Mouse (Mus musculus): Measurements from ENCODE around the gene Xrcc4. TPM values are rescaled to one million over a fixed set of nuclear protein-coding genes. Genes with fewer than 3 reads are reported as not detected.
"Not testable (repeated sequence)": the region's sequence is repeated elsewhere in the genome, so short reads cannot be mapped to it uniquely, and the experiment has no call there.

Xrcc4 gene
- polyA plus RNA-seq, 2 experiments from 2014 or later: 19.6 to 23.6 TPM

GRCm38 (mm10) chr13:89809024-89809423, 280.4 kb downstream of the Xrcc4 start:
- no peak for ATAC-seq

GRCm38 (mm10) chr13:89801901-89802300, 287.5 kb downstream of the Xrcc4 start:
- ATAC-seq: no peak

- ATAC-seq: no peak
These were observed 291.7 kb downstream of the Xrcc4 start for GRCm38 (mm10) chr13:89797721-89798120.

DNA sequence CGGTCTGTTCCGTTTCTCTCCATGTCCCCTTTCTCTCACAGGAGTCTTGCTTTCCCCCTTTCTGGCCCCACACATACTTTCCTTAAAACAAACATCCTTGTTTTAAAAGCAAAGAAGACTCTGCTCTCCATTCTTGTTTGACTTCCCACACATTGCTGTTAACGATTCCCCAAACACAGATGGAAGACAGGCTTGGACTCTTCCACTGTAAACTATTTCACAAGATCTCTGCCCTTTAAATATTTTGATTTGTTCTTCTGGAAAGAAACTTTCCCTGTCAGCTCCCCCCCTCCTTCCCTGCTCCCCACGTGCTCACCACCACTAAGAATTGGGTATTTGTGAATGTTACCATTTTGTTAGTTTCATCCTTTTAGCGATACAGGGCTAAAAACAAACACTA, 297.9 kb downstream of the Xrcc4 start:
- ATAC-seq: no peak

- ATAC-seq: no peak
These were observed 306.5 kb downstream of the Xrcc4 start for GRCm38 (mm10) chr13:89782886-89783285.

DNA sequence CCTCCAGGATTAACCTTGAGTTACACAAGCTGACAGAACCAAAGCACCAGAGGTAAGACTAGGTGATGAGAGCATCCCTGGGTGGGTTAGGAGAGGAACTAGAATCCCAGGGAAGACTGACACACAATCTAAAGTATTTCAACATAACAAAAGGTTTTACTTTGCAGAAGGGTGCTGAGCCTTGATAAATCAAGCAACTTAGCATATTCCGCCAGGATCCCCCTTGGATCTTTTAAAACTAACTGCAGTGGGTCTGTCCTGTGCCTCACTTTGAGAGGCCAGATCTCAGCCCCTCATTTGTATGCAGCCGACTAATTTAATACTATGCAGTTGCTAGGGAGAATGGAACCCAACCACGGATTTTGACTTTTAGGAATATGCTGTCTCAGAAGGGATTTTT, 309.1 kb downstream of the Xrcc4 start:
- no peak for ATAC-seq

DNA sequence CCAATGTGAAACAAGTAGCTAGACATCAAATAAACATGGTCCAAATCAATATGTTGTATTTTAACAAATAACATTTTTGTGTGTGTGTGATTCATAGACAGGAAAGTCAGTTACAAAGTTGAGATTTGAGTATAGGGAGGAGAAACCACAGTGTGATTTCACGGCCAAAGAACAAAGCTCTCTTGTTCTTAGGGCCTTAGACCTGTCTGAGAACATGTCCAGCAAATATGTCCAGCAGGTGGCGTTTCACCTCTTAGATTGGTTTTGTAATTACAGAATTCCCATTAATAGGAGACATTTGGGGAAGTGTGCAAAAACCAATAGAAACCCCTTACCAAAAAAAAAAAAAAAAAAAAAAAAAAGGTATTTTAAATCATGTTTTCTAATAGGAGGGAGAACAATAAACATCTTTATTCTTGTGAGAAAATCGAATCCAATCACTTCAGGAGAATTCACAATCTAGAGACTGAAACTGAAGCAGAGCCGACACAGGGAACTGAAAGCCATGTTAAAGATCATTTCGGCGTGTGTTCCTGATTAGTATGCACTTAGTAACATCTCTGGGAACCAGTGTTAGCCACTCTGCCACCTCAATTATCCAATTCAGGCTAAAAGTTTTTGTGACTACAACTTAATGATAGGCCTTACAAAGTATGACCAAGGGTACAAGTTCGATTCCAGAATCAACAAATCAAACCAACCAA, 310.0 kb downstream of the Xrcc4 start:
- no peak for ATAC-seq

DNA sequence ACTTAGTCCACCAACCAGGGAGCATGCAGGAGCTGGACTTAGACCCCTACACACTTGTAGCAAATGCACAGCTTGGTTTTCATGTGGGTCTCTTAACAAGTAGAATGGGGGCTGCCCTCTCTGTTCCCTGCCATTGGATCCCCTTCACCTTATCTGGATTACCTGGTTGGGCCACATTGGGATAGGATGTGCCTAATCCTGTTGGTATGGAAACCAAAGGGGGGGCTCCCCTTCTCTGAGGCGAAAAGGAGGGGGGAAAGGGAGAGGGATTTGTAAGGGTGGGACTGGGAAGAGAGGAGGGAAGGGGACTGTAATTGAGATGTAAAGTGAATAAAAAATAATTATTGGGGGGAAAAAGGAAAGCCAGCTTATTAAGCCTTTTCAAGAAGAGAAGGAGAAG, 311.6 kb downstream of the Xrcc4 start:
- ATAC-seq: no peak

GRCm38 (mm10) chr13:89777146-89777545, 312.3 kb downstream of the Xrcc4 start:
- ATAC-seq: no peak

GRCm38 (mm10) chr13:89766551-89766950, 322.9 kb downstream of the Xrcc4 start:
- no peak for ATAC-seq

- ATAC-seq: peak; percentile 46
These were observed 323.4 kb downstream of the Xrcc4 start for GRCm38 (mm10) chr13:89765966-89766365.

GRCm38 (mm10) chr13:89762339-89762738, 327.1 kb downstream of the Xrcc4 start:
- no peak for ATAC-seq

GRCm38 (mm10) chr13:89756347-89756746, 333.1 kb downstream of the Xrcc4 start:
- no peak for ATAC-seq

DNA sequence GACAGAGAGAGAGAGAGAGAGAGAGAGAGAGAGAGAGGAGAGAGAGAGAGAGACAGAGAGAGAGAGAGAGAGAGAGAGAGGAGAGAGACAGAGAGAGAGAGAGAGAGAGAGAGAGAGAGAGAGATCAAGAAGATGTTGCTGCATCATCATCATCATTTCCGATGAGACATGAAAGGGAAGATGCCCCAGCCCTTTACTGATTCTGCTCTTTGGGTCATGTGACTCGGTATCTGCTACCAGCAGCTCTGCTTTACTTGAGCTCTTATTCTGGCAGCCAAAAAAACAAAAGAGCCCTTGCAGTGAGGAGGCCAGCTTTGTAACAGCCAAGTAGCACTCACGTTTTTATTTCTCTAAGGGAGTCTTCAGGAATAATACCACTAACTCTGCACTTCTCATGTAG, 338.8 kb downstream of the Xrcc4 start:
- ATAC-seq: not testable (repeated sequence)

GRCm38 (mm10) chr13:89743201-89743600, 346.2 kb downstream of the Xrcc4 start:
- no peak for ATAC-seq

- no peak for ATAC-seq
These were observed 346.7 kb downstream of the Xrcc4 start for GRCm38 (mm10) chr13:89742686-89743200.

- peak; percentile 7 for ATAC-seq
These were observed 347.4 kb downstream of the Xrcc4 start, which contains the start of gene Vcan for GRCm38 (mm10) chr13:89741766-89742685. TSS of gene Vcan (minus strand) at chr13:89742509.

DNA sequence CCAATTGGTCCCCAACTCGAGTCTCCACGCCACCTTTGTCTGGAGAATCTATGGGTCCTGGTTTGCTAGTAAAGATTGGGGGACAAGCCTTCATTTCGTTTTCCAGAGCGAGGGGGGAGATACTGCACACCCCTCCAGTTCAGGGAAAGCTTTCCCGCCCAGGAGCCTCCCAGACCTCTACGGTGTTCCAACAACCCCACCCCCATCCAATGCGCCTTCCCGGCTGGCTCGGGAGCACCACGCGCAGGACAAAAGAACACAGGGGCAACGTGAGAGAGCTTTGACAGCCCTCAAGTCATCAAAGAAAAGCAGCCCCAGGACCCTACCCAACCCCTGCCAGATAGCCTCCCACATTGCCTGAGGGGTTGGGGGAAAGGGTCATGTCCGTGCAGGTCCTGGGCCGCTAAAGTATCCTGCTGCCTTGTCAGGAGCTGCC, 348.3 kb downstream of the Xrcc4 start:
- ATAC-seq: no peak

DNA sequence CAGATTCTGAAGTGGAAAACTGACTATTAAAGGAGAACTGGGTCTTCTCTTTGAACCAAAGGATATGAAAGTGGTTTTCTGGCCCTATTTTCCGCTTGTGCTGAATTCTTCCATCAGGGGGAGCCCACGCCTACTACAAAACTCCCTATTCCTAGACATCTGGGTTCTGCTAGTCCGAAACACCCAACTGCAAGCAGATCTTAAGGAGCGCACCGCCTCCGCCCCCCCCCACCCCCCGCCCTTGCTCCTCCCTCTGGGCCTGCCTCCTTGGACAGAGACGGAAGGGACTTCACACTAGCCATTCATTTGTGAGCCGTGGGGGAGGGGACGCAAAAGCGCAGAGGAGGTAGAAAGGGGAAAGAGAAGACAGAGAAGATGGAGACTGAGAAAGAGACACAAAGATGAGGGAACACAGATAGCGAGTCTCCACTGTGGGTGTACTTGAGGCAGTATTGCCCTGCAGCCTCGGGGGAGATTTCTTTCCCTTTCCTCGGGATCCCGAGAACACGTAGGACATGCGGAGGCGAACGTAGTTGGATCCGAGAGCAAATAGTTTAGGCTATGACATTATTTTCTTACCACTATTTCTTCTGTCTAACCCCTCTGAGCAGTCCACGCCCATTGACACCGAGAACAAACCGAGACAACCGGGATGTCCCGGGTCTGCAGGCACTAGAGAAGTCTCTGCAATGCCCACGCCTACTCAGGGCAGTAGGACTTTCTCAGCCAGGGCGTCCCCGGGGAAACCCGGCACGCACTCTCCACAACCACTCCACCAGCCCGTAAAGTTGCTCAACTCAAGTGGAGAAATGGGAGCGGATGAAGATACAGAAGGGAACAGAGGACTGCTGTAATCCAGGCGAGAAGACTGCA, 348.9 kb downstream of the Xrcc4 start:
- peak; percentile 43 for ATAC-seq

DNA sequence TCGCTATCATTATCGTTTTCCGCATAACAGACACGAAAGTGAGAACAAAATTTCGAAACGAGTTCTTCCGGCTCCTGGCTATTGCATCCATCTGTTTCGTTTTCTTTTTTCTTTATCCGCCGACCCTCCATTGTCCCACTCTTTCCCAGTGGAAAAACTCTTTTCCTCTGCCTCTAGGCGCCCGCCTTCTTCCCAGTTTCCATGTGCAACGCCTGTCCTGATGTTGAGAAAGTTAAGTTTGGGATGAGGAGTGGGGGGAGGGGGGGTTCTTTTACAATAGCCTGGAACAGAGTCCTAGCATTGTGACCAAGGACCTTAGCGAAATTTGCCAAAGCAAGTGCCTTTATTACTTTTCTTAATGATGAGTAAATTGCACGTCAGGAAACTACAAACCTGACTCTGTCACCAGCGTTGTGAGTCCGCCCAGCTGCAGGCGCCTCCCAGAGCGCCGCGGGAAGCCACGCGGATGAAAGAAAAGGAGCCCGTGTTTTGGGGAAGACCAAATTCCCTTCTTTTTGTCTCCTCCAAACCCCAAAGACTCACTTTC, 349.6 kb downstream of the Xrcc4 start:
- peak; percentile 33 for ATAC-seq

DNA sequence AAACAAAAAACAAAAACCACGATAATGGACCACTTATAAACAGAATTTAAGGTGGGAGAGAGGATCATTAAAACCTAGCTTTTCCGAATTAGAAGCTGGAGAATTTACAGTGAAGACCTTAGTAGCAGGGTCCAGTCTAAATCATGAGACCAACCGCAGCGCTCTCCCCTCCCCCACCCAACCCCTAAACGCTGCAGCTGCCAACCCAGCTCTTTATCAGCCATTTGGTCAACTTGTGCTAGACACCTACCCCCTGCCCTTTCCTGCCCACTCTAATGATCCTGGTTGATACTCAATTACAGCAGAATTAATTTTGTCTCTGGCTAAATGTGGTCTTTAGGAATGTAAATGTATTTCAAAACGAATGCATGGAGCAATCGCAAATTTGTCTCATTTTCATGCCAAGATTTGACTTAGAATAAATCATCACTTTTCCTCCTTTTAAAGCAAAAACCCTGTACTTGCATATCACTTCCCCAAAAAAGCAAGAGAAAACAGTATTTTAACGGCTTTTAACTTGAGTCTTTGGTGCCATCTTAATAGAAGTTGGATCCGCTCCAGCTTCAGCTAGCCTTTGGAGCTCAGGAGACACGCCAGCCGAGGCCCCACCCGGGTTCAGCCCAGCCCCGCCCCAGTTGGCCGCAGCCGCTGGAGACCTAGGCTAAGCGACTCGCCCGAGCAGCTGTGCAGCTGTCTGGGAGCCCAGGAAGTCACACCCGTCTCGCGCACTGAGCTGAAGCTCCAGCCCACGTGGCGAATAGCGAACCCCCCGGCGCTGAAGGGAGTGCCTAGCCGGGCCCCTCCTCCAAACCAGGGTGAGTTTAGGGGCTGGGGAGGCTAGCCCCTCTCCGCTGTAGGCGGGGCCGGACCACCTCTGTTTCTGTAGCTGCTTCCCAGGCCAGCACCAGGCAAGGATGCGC, 350.4 kb downstream of the Xrcc4 start:
- ATAC-seq: peak; percentile 58

All from activated CD4-positive, CD25-positive, alpha-beta regulatory T cell, adult 4 months (primary cell).